Mouse (Mus musculus): ENCODE measurements around the gene Ssh2. TPM values are rescaled to one million over a fixed set of nuclear protein-coding genes. Genes with fewer than 3 reads are reported as not detected.

Ssh2 gene
- polyA plus RNA-seq, 2 experiments: 7.7 to 10.0 TPM

DNA sequence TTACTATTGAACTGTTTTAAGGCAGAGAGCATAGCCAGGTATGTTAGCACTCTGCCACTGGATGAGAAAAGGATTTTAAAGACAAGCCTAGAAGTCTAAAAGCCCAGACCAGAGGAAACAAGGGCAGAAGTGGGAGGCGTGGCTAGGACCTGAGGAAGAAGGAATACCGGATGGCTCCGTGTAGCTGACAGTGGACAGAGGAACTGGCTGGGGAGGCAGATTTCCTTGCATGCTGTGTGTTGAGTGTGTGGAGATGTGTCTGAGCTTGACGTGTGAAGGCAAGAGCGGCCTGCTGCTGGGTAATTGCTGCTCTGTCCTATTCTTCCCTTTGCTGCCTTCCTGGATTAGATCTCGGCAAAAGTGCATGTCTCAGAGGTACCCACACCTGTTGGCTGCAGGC, 286.4 kb downstream of the Ssh2 start:
- ATAC-seq (ENCODE audit: low FRiP score, low read depth) (no peak), DNase-seq (ENCODE audit: low spot score) (no peak)
- Histone ChIP-seq H3K36me3 (ENCODE audit: control insufficient read depth, insufficient read depth, low read length) (peaks cover 82% of the 10 kb centered on the region), H3K27ac (replicated peaks; ENCODE audit: low read depth, low read length) (no peak overlapping the region), H3K27me3 (ENCODE audit: control insufficient read depth, insufficient read depth, low read length) (no peaks in the 10 kb centered on the region), H3K4me1 (ENCODE audit: control insufficient read depth, insufficient read depth, low read length) (peaks cover under 1% of the 10 kb centered on the region), H3K4me3 (replicated peaks; ENCODE audit: low read length) (no peak overlapping the region), H3K9ac (ENCODE audit: low read depth, low read length, severe bottlenecking) (no peak overlapping the region), H3K9me3 (ENCODE audit: control insufficient read depth, low read length) (no peaks in the 10 kb centered on the region), H3K4me2 (replicated peaks; ENCODE audit: low read depth, low read length, severe bottlenecking) (no peak overlapping the region)
- WGBS: 82% methylated on average over 6 of the region's 6 CpGs
- no peak for TF ChIP-seq POLR2A (IDR thresholded peaks at IDR 0.05; ENCODE audit: borderline replicate concordance, extremely low read depth, insufficient read depth, insufficient read length)

DNA sequence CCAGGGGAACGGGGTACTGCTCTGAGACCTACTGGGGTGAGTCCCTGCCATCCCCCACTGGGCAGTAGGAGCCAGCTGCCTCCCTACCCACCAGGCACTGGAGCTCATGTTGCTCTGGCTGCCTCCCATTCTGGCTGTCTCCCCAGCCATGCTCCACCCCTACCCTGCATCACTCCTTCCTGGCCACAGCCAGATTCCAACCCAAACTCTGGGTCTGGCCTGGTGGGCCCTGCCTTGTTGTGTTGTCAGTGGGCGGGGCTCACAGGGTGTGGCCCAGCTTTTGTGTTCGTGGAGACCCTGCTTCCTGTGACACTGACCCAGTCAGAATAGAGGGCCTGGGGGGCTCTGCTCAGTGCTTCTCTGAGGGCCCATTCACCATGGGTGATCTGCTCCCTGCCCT, 287.4 kb downstream of the Ssh2 start:
- ATAC-seq (ENCODE audit: low FRiP score, low read depth): no peak
- Histone ChIP-seq H3K36me3 (ENCODE audit: control insufficient read depth, insufficient read depth, low read length) (peaks cover 85% of the 10 kb centered on the region), H3K27ac (replicated peaks; ENCODE audit: low read depth, low read length) (no peak overlapping the region), H3K9ac (ENCODE audit: low read depth, low read length, severe bottlenecking) (no peak overlapping the region), H3K9me3 (ENCODE audit: control insufficient read depth, low read length) (no peaks in the 10 kb centered on the region), H3K27me3 (ENCODE audit: control insufficient read depth, insufficient read depth, low read length) (no peaks in the 10 kb centered on the region), H3K4me1 (ENCODE audit: control insufficient read depth, insufficient read depth, low read length) (peaks cover 4% of the 10 kb centered on the region), H3K4me2 (replicated peaks; ENCODE audit: low read depth, low read length, severe bottlenecking) (no peak overlapping the region), H3K4me3 (replicated peaks; ENCODE audit: low read length) (no peak overlapping the region)
- 66% methylated on average over 3 of the region's 3 CpGs for WGBS
- no peak for TF ChIP-seq POLR2A (IDR thresholded peaks at IDR 0.05; ENCODE audit: borderline replicate concordance, extremely low read depth, insufficient read depth, insufficient read length)
- no peak for DNase-seq (ENCODE audit: low spot score)

GRCm38 (mm10) chr11:77504377-77504776, 288.3 kb downstream of the Ssh2 start:
- Histone ChIP-seq H3K27me3 (ENCODE audit: control insufficient read depth, insufficient read depth, low read length) (no peaks in the 10 kb centered on the region), H3K4me3 (replicated peaks; ENCODE audit: low read length) (no peak overlapping the region), H3K4me1 (ENCODE audit: control insufficient read depth, insufficient read depth, low read length) (peaks cover 9% of the 10 kb centered on the region), H3K27ac (replicated peaks; ENCODE audit: low read depth, low read length) (no peak overlapping the region), H3K9me3 (ENCODE audit: control insufficient read depth, low read length) (no peaks in the 10 kb centered on the region), H3K36me3 (ENCODE audit: control insufficient read depth, insufficient read depth, low read length) (peaks cover 88% of the 10 kb centered on the region), H3K9ac (ENCODE audit: low read depth, low read length, severe bottlenecking) (no peak overlapping the region), H3K4me2 (replicated peaks; ENCODE audit: low read depth, low read length, severe bottlenecking) (no peak overlapping the region)
- DNase-seq (ENCODE audit: low spot score): no peak
- no peak for TF ChIP-seq POLR2A (IDR thresholded peaks at IDR 0.05; ENCODE audit: borderline replicate concordance, extremely low read depth, insufficient read depth, insufficient read length)
- WGBS: 94% methylated on average over 19 of the region's 19 CpGs
- no peak for ATAC-seq (ENCODE audit: low FRiP score, low read depth)

DNA sequence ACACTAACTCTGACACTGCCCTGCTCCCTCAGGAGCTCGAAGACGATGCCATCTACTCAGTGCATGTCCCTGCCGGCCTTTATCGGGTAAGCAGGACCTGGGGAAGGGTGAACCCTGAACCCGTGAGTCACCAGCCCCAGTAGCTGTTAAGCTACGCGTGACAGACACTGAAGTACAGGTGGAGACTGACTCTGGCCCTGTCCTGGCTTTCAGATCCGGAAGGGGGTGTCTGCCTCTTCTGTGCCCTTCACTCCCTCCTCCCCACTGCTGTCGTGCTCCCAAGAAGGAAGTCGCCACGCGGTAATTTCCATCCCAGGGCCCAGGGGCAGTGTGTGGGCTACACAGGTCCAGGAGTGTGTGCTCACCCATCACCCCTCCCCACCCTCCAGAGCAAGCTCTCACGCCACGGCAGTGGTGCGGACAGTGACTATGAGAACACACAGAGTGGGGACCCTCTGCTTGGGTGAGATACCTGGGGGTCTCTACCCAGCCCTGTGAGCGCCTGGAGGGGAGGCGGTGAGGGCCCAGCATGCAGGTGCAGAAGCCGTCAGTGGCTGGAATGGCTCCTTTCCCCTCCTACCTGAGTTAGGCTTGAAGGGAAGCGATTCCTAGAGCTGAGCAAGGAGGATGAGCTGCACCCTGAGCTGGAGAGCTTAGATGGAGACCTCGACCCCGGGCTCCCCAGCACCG, 289.3 kb downstream of the Ssh2 start:
- H3K27me3 ChIP-seq (ENCODE audit: control insufficient read depth, insufficient read depth, low read length): no peaks in the 10 kb centered on the region
- peaks cover 87% of the 10 kb centered on the region for H3K36me3 ChIP-seq (ENCODE audit: control insufficient read depth, insufficient read depth, low read length)
- no peak for TF ChIP-seq POLR2A (IDR thresholded peaks at IDR 0.05; ENCODE audit: borderline replicate concordance, extremely low read depth, insufficient read depth, insufficient read length)
- H3K4me2 ChIP-seq (replicated peaks; ENCODE audit: low read depth, low read length, severe bottlenecking): no peak overlapping the region
- peaks cover 9% of the 10 kb centered on the region for H3K4me1 ChIP-seq (ENCODE audit: control insufficient read depth, insufficient read depth, low read length)
- H3K4me3 ChIP-seq (replicated peaks; ENCODE audit: low read length): no peak overlapping the region
- H3K9ac ChIP-seq (ENCODE audit: low read depth, low read length, severe bottlenecking): no peak overlapping the region
- 89% methylated on average over 22 of the region's 22 CpGs for WGBS
- DNase-seq (ENCODE audit: low spot score): no peak
- no peak overlapping the region for H3K27ac ChIP-seq (replicated peaks; ENCODE audit: low read depth, low read length)
- no peak for ATAC-seq (ENCODE audit: low FRiP score, low read depth)
- H3K9me3 ChIP-seq (ENCODE audit: control insufficient read depth, low read length): no peaks in the 10 kb centered on the region

DNA sequence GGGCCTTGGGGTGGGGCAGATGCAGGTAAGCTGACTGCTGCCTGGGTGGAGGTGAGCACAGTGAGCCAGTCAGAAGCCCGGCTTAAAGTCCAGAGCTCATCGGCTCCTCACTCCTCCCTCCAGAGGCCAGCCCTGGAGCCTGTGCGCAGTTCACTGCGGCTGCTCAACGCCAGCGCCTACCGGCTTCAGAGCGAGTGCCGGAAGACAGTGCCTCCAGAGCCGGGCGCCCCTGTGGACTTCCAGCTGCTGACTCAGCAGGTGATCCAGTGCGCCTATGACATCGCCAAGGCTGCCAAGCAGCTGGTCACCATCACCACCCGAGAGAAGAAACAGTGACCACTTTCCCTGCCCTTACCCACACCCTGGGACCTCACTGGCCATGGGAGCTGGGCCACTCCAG, 290.2 kb downstream of the Ssh2 start:
- H3K27ac ChIP-seq (replicated peaks; ENCODE audit: low read depth, low read length): no peak overlapping the region
- H3K4me1 ChIP-seq (ENCODE audit: control insufficient read depth, insufficient read depth, low read length): peaks cover 9% of the 10 kb centered on the region
- H3K9ac ChIP-seq (ENCODE audit: low read depth, low read length, severe bottlenecking): no peak overlapping the region
- WGBS: 87% methylated on average over 14 of the region's 14 CpGs
- DNase-seq (ENCODE audit: low spot score): no peak
- no peaks in the 10 kb centered on the region for H3K27me3 ChIP-seq (ENCODE audit: control insufficient read depth, insufficient read depth, low read length)
- peaks cover 83% of the 10 kb centered on the region for H3K36me3 ChIP-seq (ENCODE audit: control insufficient read depth, insufficient read depth, low read length)
- H3K4me2 ChIP-seq (replicated peaks; ENCODE audit: low read depth, low read length, severe bottlenecking): no peak overlapping the region
- no peak overlapping the region for H3K4me3 ChIP-seq (replicated peaks; ENCODE audit: low read length)
- ATAC-seq (ENCODE audit: low FRiP score, low read depth): no peak
- no peak for TF ChIP-seq POLR2A (IDR thresholded peaks at IDR 0.05; ENCODE audit: borderline replicate concordance, extremely low read depth, insufficient read depth, insufficient read length)
- no peaks in the 10 kb centered on the region for H3K9me3 ChIP-seq (ENCODE audit: control insufficient read depth, low read length)
